Mouse (Mus musculus): ENCODE measurements around the gene Golga5.

The Golga5 gene

DNA sequence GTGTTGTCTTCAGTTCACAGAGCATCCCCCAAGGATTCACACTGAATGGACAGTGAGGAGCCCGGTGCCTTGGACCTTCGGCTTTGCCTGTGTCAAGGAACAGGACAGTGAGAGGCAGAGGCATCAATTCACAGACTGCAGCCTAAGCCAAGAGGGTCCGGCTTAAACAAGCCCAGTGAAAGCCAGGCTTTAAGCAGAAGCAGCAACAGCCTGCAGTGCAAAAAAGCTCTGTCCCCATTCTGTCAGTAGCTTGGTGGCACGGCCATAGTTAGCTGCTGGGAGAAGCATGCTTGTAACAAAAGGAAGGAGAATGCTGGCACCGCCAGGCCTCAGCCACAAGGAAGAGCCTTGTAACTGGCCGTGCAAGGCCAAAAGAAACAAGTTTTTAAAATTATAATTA is 45.2 kb downstream of the Golga5 start:
- DNase-seq (ENCODE audit: low spot score) = no peak

DNA sequence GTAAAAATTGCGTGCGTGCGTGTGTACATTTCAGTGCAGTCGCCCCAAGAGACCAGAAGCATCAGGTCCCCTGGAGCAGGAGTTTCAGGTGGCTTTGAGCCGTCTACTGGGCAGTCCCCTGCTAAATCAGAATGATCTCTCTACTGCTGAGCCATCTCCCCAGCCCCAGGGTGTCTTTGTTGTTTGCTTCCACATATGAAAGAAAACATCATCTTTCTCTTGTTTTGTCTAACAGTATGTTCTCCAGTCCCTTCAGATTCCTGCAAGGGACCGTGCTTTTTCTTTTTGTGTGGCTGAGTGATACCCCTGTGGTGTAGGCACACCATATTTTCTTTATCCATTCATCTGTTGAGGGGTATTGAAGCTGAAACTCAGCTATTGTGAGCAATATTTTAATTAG is 45.8 kb downstream of the Golga5 start:
- no peak for DNase-seq (ENCODE audit: low spot score)

GRCm38 (mm10) chr12:102516151-102516550 is 47.2 kb downstream of the Golga5 start:
- no peak for DNase-seq (ENCODE audit: low spot score)

- DNase-seq (ENCODE audit: low spot score) = no peak
Observed at GRCm38 (mm10) chr12:102517647-102518046, 48.7 kb downstream of the Golga5 start.

DNA sequence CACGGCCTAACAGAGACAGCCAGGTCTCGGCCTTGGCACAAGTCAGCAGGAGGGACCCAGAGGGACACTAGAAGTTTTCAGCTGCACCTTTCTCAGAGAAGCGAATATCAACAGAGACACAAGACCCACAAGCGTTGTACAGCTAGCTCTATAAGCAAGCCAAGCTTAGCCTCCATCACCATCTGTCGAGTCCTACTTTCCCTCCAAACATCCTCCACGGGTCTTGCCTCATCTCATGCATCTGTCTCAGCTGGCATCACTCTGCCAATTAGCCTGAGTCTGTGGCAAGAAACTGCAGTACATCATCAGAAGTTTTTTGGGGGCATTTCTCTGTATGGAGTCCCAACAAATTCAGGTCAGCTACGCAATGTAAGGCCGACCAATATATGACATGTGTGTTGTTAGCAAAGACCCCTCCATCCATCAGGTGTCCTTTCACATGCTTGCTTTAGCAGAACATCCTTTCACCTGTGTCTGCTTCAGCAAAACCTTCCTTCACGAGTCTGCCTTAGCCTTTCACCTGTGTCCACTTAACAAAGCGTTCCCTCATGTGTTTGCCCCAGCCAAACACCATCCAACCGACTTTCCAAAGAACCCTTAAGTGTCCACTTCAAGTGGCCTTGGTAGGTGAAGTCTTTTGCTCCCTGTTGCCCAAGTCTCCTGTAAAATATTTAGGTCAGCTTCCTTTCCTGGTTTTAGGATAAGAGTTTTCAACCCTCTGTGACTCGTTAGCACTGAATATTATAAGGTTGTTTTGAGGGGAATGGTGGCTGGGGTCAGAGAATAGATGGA is 51.2 kb downstream of the Golga5 start:
- DNase-seq (ENCODE audit: low spot score) = no peak

- DNase-seq (ENCODE audit: low spot score) = no peak
Observed at GRCm38 (mm10) chr12:102521777-102522319, 52.9 kb downstream of the Golga5 start.

- DNase-seq (ENCODE audit: low spot score) = no peak
Observed at GRCm38 (mm10) chr12:102524216-102524615, 55.3 kb downstream of the Golga5 start.

DNA sequence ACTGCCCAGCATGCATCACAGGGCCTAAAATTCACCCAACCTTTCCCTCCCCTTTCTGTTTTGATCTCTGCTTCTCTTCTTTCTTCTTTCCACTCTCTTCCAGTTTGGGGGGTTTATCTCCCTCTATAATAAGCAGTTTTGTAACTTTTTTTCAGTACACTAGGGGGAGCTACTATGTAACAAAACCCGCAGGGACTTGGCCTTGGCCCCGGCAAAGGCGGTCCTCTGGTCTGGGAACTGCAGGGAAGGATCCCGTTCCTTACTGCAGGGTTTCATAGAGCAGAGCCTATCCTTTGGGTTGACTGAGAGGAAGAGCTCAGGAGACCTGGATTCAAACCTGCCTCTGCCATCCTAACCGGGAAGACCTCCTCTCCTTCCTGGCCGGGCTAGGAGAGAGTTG is 55.8 kb downstream of the Golga5 start:
- no peak for DNase-seq (ENCODE audit: low spot score)

- DNase-seq (ENCODE audit: low spot score) = no peak
Observed at GRCm38 (mm10) chr12:102527989-102528388, 59.1 kb downstream of the Golga5 start.

DNA sequence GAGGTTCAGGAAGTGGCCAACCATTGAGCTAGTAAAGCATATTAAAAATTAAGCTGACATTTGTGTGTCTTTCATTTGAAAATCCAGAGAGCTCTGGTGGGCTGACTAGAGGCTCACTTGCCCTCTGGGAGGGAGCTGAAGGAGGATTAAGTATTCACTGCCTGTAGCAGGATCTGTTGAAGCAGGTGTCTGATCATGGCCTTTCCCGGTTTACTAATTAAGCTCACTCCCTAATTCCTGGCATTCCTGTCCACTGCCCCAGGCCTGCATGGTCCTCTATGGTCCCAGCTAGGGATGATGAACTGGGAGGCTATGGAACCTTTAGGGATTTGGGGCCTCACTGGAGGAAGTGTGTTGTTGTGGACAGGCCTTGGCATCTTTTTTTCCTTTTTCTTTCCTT is 66.9 kb downstream of the Golga5 start:
- no peak for DNase-seq (ENCODE audit: low spot score)

DNA sequence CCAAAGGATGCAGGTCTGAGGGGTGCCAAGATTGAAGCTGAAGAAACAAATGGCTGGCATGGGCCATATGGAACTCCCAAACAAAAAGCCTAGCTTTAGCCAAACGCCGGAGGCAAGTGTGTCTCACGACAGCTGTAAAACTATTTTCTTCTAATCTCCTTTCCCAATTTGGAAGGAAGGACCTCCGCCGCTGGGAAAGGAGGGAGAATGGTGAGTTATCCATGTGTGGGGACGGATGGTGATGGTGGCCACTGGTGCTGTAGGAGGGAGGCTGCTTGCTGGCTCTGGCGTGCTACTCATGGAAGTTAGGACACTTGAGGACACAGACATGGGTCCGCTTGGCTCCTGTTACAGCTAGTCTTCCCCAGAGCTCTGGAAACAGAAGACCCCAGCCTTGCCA is 71.3 kb downstream of the Golga5 start:
- no peak for DNase-seq (ENCODE audit: low spot score)

DNA sequence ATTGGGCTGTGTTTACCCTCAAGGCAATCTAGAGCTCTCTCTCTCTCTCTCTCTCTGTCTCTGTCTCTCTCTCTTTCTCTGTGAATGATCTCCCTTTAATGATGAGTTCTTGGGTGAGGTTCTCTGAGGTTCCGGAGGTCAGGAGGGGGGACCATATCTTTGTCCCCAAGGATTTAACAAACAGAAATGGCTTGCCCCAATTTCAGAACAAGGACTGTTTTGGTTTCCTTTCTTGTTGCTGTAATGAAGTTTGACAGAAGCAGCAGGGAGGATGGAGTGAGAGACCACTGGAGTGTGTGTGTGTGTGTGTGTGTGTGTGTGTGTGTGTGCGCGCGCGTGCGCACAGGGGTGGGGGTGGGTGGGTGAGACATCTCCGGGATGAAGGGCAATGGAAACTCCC is 72.2 kb downstream of the Golga5 start:
- no peak for DNase-seq (ENCODE audit: low spot score)

DNA sequence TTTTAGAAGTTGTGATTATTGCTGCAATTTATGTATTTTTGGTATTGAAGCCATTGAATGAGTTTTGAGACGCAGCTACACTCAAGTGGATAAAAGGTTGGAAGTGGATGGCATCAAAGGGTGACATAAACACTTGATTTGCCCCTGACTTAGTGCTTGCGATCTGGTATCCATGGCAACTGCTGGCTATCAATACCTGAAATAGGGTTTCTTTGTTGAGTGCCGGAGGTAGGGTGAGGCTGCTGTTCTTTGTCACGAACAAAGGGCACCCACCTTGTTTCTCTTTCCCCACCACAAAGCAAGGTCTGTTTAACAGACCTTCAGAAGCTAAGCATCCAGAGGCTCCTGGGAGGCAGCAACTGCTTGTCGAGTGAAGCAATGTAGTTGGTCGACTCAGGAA is 76.2 kb downstream of the Golga5 start:
- DNase-seq (ENCODE audit: low spot score) = no peak

Data from left cerebral cortex, adult 11 months (tissue).